Mouse (Mus musculus): ENCODE data around the gene Ccl20. TPM values are rescaled to one million over a fixed set of nuclear protein-coding genes. Genes with fewer than 3 reads are reported as not detected.

Ccl20 gene
- polyA plus RNA-seq, 1 experiment from 2014 or later = not detected

DNA sequence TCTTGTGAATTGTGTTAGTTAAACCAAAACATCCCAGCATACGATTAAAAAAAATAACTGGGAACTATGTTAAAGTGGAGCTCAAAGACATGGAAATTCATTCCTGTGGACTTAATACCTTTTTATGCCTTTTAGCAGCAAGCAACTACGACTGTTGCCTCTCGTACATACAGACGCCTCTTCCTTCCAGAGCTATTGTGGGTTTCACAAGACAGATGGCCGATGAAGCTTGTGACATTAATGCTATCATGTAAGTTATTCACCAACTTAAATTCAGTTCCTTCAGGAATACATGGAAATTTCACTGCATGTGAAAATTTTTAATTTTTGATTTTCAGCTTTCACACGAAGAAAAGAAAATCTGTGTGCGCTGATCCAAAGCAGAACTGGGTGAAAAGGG, 1.1 kb downstream of the Ccl20 start:
- Histone ChIP-seq H3K4me1 (ENCODE audit: control insufficient read depth, insufficient read depth, low read length) (no peaks in the 10 kb centered on the region), H3K36me3 (replicated peaks; ENCODE audit: control insufficient read depth, insufficient read depth, low read depth, low read length) (no peaks in the 10 kb centered on the region), H3K9ac (replicated peaks; ENCODE audit: low read length) (no peak overlapping the region), H3K27me3 (ENCODE audit: control insufficient read depth, insufficient read depth, low read length) (no peaks in the 10 kb centered on the region), H3K4me3 (ENCODE audit: low read depth, low read length) (no peak overlapping the region), H3K27ac (replicated peaks; ENCODE audit: low read depth, low read length) (no peak overlapping the region), H3K9me3 (replicated peaks; ENCODE audit: control insufficient read depth, low read length) (no peaks in the 10 kb centered on the region), H3K4me2 (ENCODE audit: low read depth, low read length) (no peak overlapping the region)
- WGBS = 88% methylated on average over 7 of the region's 7 CpGs
- no peak for ATAC-seq (replicated peaks; ENCODE audit: insufficient number of reproducible peaks, low FRiP score, low TSS enrichment, low read depth)
- DNase-seq (ENCODE audit: low spot score) = no peak

DNA sequence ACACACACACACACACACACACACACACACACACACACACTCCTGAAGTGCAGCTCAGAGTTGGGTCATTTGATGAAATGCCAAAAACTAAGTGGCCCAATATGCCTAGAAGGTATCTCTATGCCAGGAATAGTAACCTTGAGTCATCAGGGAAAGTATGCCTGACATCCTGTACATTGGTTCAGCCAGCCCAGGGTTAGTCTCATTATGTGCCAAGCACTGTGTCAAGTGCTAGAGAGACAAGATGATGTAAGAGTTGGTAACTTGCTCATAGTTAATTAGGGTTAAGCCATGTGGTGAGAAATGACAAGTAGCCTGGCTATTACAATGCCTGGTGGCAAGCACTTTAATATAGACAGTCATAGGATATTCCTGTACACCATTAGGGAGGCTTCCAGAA, 3.3 kb downstream of the Ccl20 start:
- no peak overlapping the region for H3K27ac ChIP-seq (replicated peaks; ENCODE audit: low read depth, low read length)
- H3K9ac ChIP-seq (replicated peaks; ENCODE audit: low read length) = no peak overlapping the region
- H3K4me1 ChIP-seq (ENCODE audit: control insufficient read depth, insufficient read depth, low read length) = no peaks in the 10 kb centered on the region
- no peaks in the 10 kb centered on the region for H3K27me3 ChIP-seq (ENCODE audit: control insufficient read depth, insufficient read depth, low read length)
- H3K4me2 ChIP-seq (ENCODE audit: low read depth, low read length) = no peak overlapping the region
- no peak overlapping the region for H3K4me3 ChIP-seq (ENCODE audit: low read depth, low read length)
- no peaks in the 10 kb centered on the region for H3K9me3 ChIP-seq (replicated peaks; ENCODE audit: control insufficient read depth, low read length)
- H3K36me3 ChIP-seq (replicated peaks; ENCODE audit: control insufficient read depth, insufficient read depth, low read depth, low read length) = no peaks in the 10 kb centered on the region
- no peak for DNase-seq (ENCODE audit: low spot score)
- ATAC-seq (replicated peaks; ENCODE audit: insufficient number of reproducible peaks, low FRiP score, low TSS enrichment, low read depth) = no peak

DNA sequence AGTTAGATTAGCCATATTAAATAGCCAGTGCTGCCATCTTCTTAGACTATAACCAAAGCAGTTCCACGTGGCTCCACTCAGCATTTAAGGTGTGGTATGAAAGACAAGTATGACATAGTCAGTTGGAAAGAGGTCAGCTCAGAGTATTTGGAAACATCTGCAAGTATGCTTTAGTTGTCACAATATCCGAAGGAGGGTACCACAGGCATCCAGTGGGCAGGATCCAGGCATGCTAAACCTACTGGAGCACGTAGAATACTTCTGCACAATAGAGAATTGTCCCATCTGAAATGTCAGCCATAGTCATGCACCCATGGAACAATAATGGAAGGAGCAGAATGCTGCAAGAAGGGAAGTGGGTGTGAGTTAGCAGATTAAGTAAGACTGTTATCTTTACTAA, 3.7 kb downstream of the Ccl20 start:
- no peaks in the 10 kb centered on the region for H3K27me3 ChIP-seq (ENCODE audit: control insufficient read depth, insufficient read depth, low read length)
- no peaks in the 10 kb centered on the region for H3K4me1 ChIP-seq (ENCODE audit: control insufficient read depth, insufficient read depth, low read length)
- H3K4me2 ChIP-seq (ENCODE audit: low read depth, low read length) = no peak overlapping the region
- H3K9me3 ChIP-seq (replicated peaks; ENCODE audit: control insufficient read depth, low read length) = no peaks in the 10 kb centered on the region
- no peak overlapping the region for H3K4me3 ChIP-seq (ENCODE audit: low read depth, low read length)
- 73% methylated on average over 3 of the region's 3 CpGs for WGBS
- ATAC-seq (replicated peaks; ENCODE audit: insufficient number of reproducible peaks, low FRiP score, low TSS enrichment, low read depth) = no peak
- H3K27ac ChIP-seq (replicated peaks; ENCODE audit: low read depth, low read length) = no peak overlapping the region
- no peak overlapping the region for H3K9ac ChIP-seq (replicated peaks; ENCODE audit: low read length)
- no peaks in the 10 kb centered on the region for H3K36me3 ChIP-seq (replicated peaks; ENCODE audit: control insufficient read depth, insufficient read depth, low read depth, low read length)
- DNase-seq (ENCODE audit: low spot score) = no peak

GRCm38 (mm10) chr1:83123201-83123600, 6.6 kb downstream of the Ccl20 start:
- H3K4me1 ChIP-seq (ENCODE audit: control insufficient read depth, insufficient read depth, low read length) = no peaks in the 10 kb centered on the region
- no peak overlapping the region for H3K4me3 ChIP-seq (ENCODE audit: low read depth, low read length)
- no peak overlapping the region for H3K4me2 ChIP-seq (ENCODE audit: low read depth, low read length)
- H3K27ac ChIP-seq (replicated peaks; ENCODE audit: low read depth, low read length) = no peak overlapping the region
- WGBS = 97% methylated on average over 2 of the region's 2 CpGs
- no peak for DNase-seq (ENCODE audit: low spot score)
- ATAC-seq (replicated peaks; ENCODE audit: insufficient number of reproducible peaks, low FRiP score, low TSS enrichment, low read depth) = no peak
- no peaks in the 10 kb centered on the region for H3K9me3 ChIP-seq (replicated peaks; ENCODE audit: control insufficient read depth, low read length)
- no peaks in the 10 kb centered on the region for H3K27me3 ChIP-seq (ENCODE audit: control insufficient read depth, insufficient read depth, low read length)
- H3K36me3 ChIP-seq (replicated peaks; ENCODE audit: control insufficient read depth, insufficient read depth, low read depth, low read length) = no peaks in the 10 kb centered on the region
- H3K9ac ChIP-seq (replicated peaks; ENCODE audit: low read length) = no peak overlapping the region

DNA sequence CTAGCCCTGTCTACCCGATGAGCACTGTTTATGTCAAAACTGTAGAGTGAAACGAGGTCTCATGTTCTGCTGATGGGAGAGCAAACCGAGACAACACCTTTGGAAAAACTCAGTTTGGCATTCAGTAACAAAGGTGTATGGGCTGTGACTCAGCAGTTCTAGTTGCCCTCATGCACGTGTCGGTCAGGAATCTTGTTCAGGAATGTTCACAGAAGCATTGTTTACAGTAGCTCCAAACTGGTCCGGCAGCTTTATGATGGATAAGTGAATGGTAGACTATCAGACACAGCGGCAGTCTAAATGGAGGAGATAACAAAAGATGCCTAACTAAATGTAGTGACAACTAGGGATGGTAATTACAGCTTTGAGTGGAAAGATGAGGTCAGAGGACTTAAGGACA, 19.3 kb downstream of the Ccl20 start:
- ATAC-seq (replicated peaks; ENCODE audit: insufficient number of reproducible peaks, low FRiP score, low TSS enrichment, low read depth) (no peak), DNase-seq (ENCODE audit: low spot score) (peak; percentile 14)

DNA sequence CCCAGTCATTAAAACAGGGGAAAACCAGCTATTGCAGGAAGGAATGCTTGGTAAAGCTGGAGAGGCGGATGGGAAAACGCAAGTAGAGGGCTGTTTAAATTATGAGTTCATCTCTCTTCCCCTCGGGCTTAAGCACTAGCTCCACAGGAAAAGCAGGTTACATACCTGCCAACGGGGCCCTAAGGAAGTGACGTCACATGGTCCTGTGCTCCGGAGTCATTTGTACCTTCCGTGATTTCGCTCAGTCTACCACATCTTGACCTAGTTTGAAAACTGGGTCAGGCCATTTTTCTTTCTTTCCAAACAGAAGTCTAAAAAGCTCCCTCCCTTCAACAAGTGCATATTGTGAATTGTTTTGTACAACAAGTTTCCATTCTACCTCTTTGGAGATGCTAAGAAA, 21.3 kb downstream of the Ccl20 start:
- WGBS = 89% methylated on average over 8 of the region's 8 CpGs
- H3K36me3 ChIP-seq (replicated peaks; ENCODE audit: control insufficient read depth, insufficient read depth, low read depth, low read length) = no peaks in the 10 kb centered on the region
- no peak overlapping the region for H3K4me2 ChIP-seq (ENCODE audit: low read depth, low read length)
- H3K27ac ChIP-seq (replicated peaks; ENCODE audit: low read depth, low read length) = no peak overlapping the region
- H3K9me3 ChIP-seq (replicated peaks; ENCODE audit: control insufficient read depth, low read length) = no peaks in the 10 kb centered on the region
- H3K4me1 ChIP-seq (ENCODE audit: control insufficient read depth, insufficient read depth, low read length) = no peaks in the 10 kb centered on the region
- DNase-seq (ENCODE audit: low spot score) = no peak
- no peak overlapping the region for H3K9ac ChIP-seq (replicated peaks; ENCODE audit: low read length)
- no peak for ATAC-seq (replicated peaks; ENCODE audit: insufficient number of reproducible peaks, low FRiP score, low TSS enrichment, low read depth)
- no peak overlapping the region for H3K4me3 ChIP-seq (ENCODE audit: low read depth, low read length)
- H3K27me3 ChIP-seq (ENCODE audit: control insufficient read depth, insufficient read depth, low read length) = no peaks in the 10 kb centered on the region

More for the DNA sequence above, 19.3 kb downstream of the Ccl20 start:
- Histone ChIP-seq H3K4me2 (ENCODE audit: low read depth, low read length) (no peak overlapping the region), H3K9me3 (replicated peaks; ENCODE audit: control insufficient read depth, low read length) (no peaks in the 10 kb centered on the region), H3K36me3 (replicated peaks; ENCODE audit: control insufficient read depth, insufficient read depth, low read depth, low read length) (no peaks in the 10 kb centered on the region), H3K27me3 (ENCODE audit: control insufficient read depth, insufficient read depth, low read length) (no peaks in the 10 kb centered on the region), H3K27ac (replicated peaks; ENCODE audit: low read depth, low read length) (no peak overlapping the region), H3K4me3 (ENCODE audit: low read depth, low read length) (no peak overlapping the region), H3K9ac (replicated peaks; ENCODE audit: low read length) (no peak overlapping the region), H3K4me1 (ENCODE audit: control insufficient read depth, insufficient read depth, low read length) (no peaks in the 10 kb centered on the region)
- 69% methylated on average over 7 of the region's 7 CpGs for whole genome bisulfite sequencing

DNA sequence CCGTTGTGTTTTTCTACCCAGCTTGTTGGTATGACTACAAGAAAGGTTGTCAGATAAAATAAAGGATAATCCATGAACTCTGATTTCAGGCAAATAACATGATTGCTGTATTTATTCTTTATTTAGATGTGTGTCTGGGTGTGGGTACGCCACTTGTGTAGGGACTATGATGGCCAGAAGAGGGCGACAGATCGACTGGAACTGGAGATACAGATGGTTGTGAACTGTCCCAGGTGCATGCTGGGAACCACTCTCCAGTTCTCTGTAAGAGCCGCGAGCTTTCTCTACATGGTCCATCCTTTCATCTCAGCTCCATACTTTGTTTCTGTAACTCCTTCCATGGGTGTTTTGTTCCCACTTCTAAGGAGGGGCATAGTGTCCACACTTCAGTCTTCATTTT, 22.2 kb downstream of the Ccl20 start:
- no peak overlapping the region for H3K4me3 ChIP-seq (ENCODE audit: low read depth, low read length)
- WGBS = 81% methylated on average over 6 of the region's 6 CpGs
- no peaks in the 10 kb centered on the region for H3K4me1 ChIP-seq (ENCODE audit: control insufficient read depth, insufficient read depth, low read length)
- H3K9me3 ChIP-seq (replicated peaks; ENCODE audit: control insufficient read depth, low read length) = no peaks in the 10 kb centered on the region
- H3K36me3 ChIP-seq (replicated peaks; ENCODE audit: control insufficient read depth, insufficient read depth, low read depth, low read length) = no peaks in the 10 kb centered on the region
- H3K27me3 ChIP-seq (ENCODE audit: control insufficient read depth, insufficient read depth, low read length) = no peaks in the 10 kb centered on the region
- no peak for DNase-seq (ENCODE audit: low spot score)
- no peak for ATAC-seq (replicated peaks; ENCODE audit: insufficient number of reproducible peaks, low FRiP score, low TSS enrichment, low read depth)
- H3K9ac ChIP-seq (replicated peaks; ENCODE audit: low read length) = no peak overlapping the region
- no peak overlapping the region for H3K4me2 ChIP-seq (ENCODE audit: low read depth, low read length)
- H3K27ac ChIP-seq (replicated peaks; ENCODE audit: low read depth, low read length) = no peak overlapping the region

DNA sequence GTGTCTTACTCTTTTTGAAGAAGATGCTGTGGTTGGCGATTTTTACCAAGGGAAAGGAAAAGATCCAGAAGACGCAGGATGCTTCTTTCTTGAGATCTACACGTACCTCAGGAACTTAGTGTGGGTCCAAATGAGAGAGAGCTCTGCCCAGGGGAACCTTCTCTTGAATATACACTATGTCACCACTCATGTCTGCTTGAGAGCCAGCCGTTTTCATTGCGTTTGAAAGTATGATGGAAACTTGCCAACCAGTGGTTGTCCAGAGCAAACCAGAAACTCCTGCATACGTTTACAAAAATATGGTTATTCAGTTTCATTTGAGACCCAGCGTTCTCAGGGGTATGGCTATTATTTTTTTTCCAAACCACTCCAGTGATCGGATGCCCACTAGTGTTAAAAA, 24.9 kb downstream of the Ccl20 start:
- H3K4me3 ChIP-seq (ENCODE audit: low read depth, low read length) = no peak overlapping the region
- no peak for DNase-seq (ENCODE audit: low spot score)
- H3K27me3 ChIP-seq (ENCODE audit: control insufficient read depth, insufficient read depth, low read length) = no peaks in the 10 kb centered on the region
- H3K27ac ChIP-seq (replicated peaks; ENCODE audit: low read depth, low read length) = no peak overlapping the region
- H3K9me3 ChIP-seq (replicated peaks; ENCODE audit: control insufficient read depth, low read length) = no peaks in the 10 kb centered on the region
- no peaks in the 10 kb centered on the region for H3K36me3 ChIP-seq (replicated peaks; ENCODE audit: control insufficient read depth, insufficient read depth, low read depth, low read length)
- ATAC-seq (replicated peaks; ENCODE audit: insufficient number of reproducible peaks, low FRiP score, low TSS enrichment, low read depth) = no peak
- no peak overlapping the region for H3K4me2 ChIP-seq (ENCODE audit: low read depth, low read length)
- 83% methylated on average over 8 of the region's 8 CpGs for WGBS
- H3K4me1 ChIP-seq (ENCODE audit: control insufficient read depth, insufficient read depth, low read length) = no peaks in the 10 kb centered on the region
- H3K9ac ChIP-seq (replicated peaks; ENCODE audit: low read length) = no peak overlapping the region

DNA sequence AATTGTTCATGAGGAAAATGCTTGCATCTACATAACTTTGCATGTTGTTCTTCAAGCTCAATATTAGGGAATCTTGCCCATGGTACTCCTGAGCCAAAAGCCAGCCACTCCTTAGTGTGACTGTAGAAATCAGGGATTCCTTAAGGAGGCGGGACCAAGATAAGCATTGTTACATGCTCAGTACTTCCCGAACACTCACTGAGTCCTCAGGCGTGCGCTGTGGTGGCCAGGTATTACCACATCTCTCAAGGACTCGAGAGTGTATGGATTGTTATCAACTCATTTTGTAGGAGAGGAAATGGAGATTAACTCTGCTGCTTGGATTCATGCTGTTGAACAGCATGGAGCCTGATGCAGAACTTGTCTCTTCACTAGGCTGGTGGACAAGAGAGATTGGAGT, 25.5 kb downstream of the Ccl20 start:
- ATAC-seq (replicated peaks; ENCODE audit: insufficient number of reproducible peaks, low FRiP score, low TSS enrichment, low read depth) (no peak), DNase-seq (ENCODE audit: low spot score) (no peak)
- Histone ChIP-seq H3K9ac (replicated peaks; ENCODE audit: low read length) (no peak overlapping the region), H3K9me3 (replicated peaks; ENCODE audit: control insufficient read depth, low read length) (no peaks in the 10 kb centered on the region), H3K27me3 (ENCODE audit: control insufficient read depth, insufficient read depth, low read length) (no peaks in the 10 kb centered on the region), H3K36me3 (replicated peaks; ENCODE audit: control insufficient read depth, insufficient read depth, low read depth, low read length) (no peaks in the 10 kb centered on the region), H3K4me2 (ENCODE audit: low read depth, low read length) (no peak overlapping the region), H3K27ac (replicated peaks; ENCODE audit: low read depth, low read length) (no peak overlapping the region), H3K4me3 (ENCODE audit: low read depth, low read length) (no peak overlapping the region), H3K4me1 (ENCODE audit: control insufficient read depth, insufficient read depth, low read length) (no peaks in the 10 kb centered on the region)
- WGBS = 84% methylated on average over 5 of the region's 5 CpGs
